Mouse (Mus musculus) adipose tissue, adult 10 weeks (tissue): ENCODE results near the gene Gm49322. TPM values are rescaled to one million over a fixed set of nuclear protein-coding genes. Genes with fewer than 3 reads are reported as not detected.

ENCODE experiments used
- polyA plus RNA-seq: library from polyadenylated mRNA; stranded (reverse); fragments of 350-450 nt; fragmentation: Illumina TruSeq; extraction: RNeasy Lipid Tissue Mini Kit (QIAGEN cat#74804); gene quantifications from one replicate; pipeline ENCODE4 v1.2.3, GENCODE M21; 2014; ENCODE audit warnings: low read depth, low replicate concordance

Gene Gm49322
- polyA plus RNA-seq: 1.5 TPM

GRCm38 (mm10) chr10:80605721-80606120 is at the start of gene Gm49322:
Gene Gm49322, plus strand, starts transcription at chr10:80606021.

GRCm38 (mm10) chr10:80561116-80561944 is 44.5 kb upstream of the Gm49322 start, which contains the start of gene Rexo1:
Gene Rexo1, minus strand, starts transcription at chr10:80561560.

GRCm38 (mm10) chr10:80577195-80578130 is 28.4 kb upstream of the Gm49322 start, which contains the start of gene Klf16:
Gene Klf16, minus strand, starts transcription at chr10:80577321.

GRCm38 (mm10) chr10:80589879-80590854 is 15.7 kb upstream of the Gm49322 start, which contains the start of gene Abhd17a:
Gene Abhd17a, minus strand, starts transcription at chr10:80590341.

GRCm38 (mm10) chr10:80602698-80603325 is 3.0 kb upstream of the Gm49322 start, which contains the start of the genes Scamp4 and Adat3:
Gene Scamp4, plus strand, starts transcription at chr10:80602872.
Gene Adat3, plus strand, starts transcription at chr10:80602880.

GRCm38 (mm10) chr10:80622661-80623456 is 17.0 kb downstream of the Gm49322 start, which contains the start of gene Csnk1g2:
Gene Csnk1g2, plus strand, starts transcription at chr10:80622838.

GRCm38 (mm10) chr10:80656863-80657623 is 51.2 kb downstream of the Gm49322 start, which contains the start of gene Btbd2:
Gene Btbd2, minus strand, starts transcription at chr10:80657071.

Other genes with a start within 250 kb of the Gm49322 start
- gene Plk5, start 249.6 kb upstream of the Gm49322 start, polyA plus RNA-seq: 0.34 TPM
- gene Mex3d, start 218.4 kb upstream of the Gm49322 start, polyA plus RNA-seq: 14.4 TPM
- gene Mbd3, start 206.5 kb upstream of the Gm49322 start, polyA plus RNA-seq: 113 TPM
- 470 TPM for gene Uqcr11, start 199.2 kb upstream of the Gm49322 start, polyA plus RNA-seq
- gene Tcf3, start 172.4 kb upstream of the Gm49322 start, polyA plus RNA-seq: 33.4 TPM
- not detected for gene Onecut3, start 111.2 kb upstream of the Gm49322 start, polyA plus RNA-seq
- 26.6 TPM for gene Atp8b3, start 66.9 kb upstream of the Gm49322 start, polyA plus RNA-seq
- gene Rexo1, start 44.5 kb upstream of the Gm49322 start, polyA plus RNA-seq: 24.3 TPM
- 16.1 TPM for gene Klf16, start 28.7 kb upstream of the Gm49322 start, polyA plus RNA-seq
- gene Abhd17a, start 15.7 kb upstream of the Gm49322 start, polyA plus RNA-seq: 72.8 TPM
- 49.8 TPM for gene Scamp4, start 3.1 kb upstream of the Gm49322 start, polyA plus RNA-seq
- 3.3 TPM for gene Adat3, start 3.1 kb upstream of the Gm49322 start, polyA plus RNA-seq
- 139 TPM for gene Csnk1g2, start 16.8 kb downstream of the Gm49322 start, polyA plus RNA-seq
- gene Btbd2, start 51.0 kb downstream of the Gm49322 start, polyA plus RNA-seq: 51.0 TPM
- 248 TPM for gene Mknk2, start 72.1 kb downstream of the Gm49322 start, polyA plus RNA-seq
- 18.5 TPM for gene Mob3a, start 96.0 kb downstream of the Gm49322 start, polyA plus RNA-seq
- gene Izumo4, start 96.2 kb downstream of the Gm49322 start, polyA plus RNA-seq: 56.3 TPM
- gene Ap3d1, start 136.2 kb downstream of the Gm49322 start, polyA plus RNA-seq: 80.0 TPM
- 37.2 TPM for gene Dot1l, start 149.2 kb downstream of the Gm49322 start, polyA plus RNA-seq
- 31.2 TPM for gene Sf3a2, start 192.2 kb downstream of the Gm49322 start, polyA plus RNA-seq
- 48.9 TPM for gene Plekhj1, start 192.6 kb downstream of the Gm49322 start, polyA plus RNA-seq
- gene Amh, start 199.2 kb downstream of the Gm49322 start, polyA plus RNA-seq: 0.19 TPM
- gene Jsrp1, start 207.5 kb downstream of the Gm49322 start, polyA plus RNA-seq: not detected
- 485 TPM for gene Oaz1, start 220.6 kb downstream of the Gm49322 start, polyA plus RNA-seq
- gene Lingo3, start 238.0 kb downstream of the Gm49322 start, polyA plus RNA-seq: not detected
- 80.8 TPM for gene Lsm7, start 249.2 kb downstream of the Gm49322 start, polyA plus RNA-seq
- 22.0 TPM for gene Sppl2b, start 249.3 kb downstream of the Gm49322 start, polyA plus RNA-seq